ENCODE assay signal across 9 mouse cellular contexts in the genomic region with DNA sequence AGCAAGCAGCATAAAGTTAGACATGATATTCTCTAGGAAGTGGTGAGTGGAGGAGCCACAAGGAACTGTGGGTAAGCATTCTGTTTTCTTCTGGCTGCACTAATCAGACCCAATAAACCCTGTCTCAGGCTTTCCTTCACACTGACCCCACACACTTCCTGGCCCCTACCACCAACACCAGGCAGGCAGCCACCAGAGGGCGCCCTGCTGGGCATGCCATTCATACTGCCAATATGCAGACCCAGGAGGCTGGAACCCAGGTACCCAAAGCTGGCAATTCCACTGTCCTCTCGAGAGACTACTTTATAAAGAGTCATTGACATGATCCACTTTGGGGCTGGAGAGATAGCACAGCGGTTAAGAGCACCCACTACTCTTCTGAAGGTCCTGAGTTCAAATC. TPM values are rescaled to one million over a fixed set of nuclear protein-coding genes. Genes with fewer than 3 reads are reported as not detected.
DNase-seq lines count a peak whose midpoint lies in the region; ATAC-seq and TF ChIP-seq lines count a peak whose summit lies in the region.
"Had no signal": no experiment of that assay in that cellular context is flagged by ENCODE, and none has a peak within 500 bp of the region (broad histone marks: within the 10 kb centered on the region; RNA-seq: fewer than 3 reads in every experiment).

No protein-coding gene starts in this region.

- peak; percentile 61 for TF ChIP-seq CTCF in left cerebral cortex, adult 2 months (IDR thresholded peaks at IDR 0.05)

- peak; percentile 52 to 54 for DNase-seq in cerebellum, adult 18-20 months
- no peak for DNase-seq in cerebellum, adult 9-11 months
- DNase-seq in left cerebral cortex, adult 2 months (ENCODE audit: extremely low spot score in 1 of 2, low spot score in 2 of 2) = peak; percentile 37 to 46
- DNase-seq in left cerebral cortex, postnatal 36 days (ENCODE audit: low spot score in 2 of 2) = no peak
- DNase-seq in adrenal gland, postnatal 14 days = peak; percentile 78
- peak; percentile 41 to 69 for DNase-seq in lung, postnatal 4 days
- DNase-seq in thymus, postnatal 25 days = peak; percentile 76

- H3K4me3 ChIP-seq in left cerebral cortex, adult 2 months = no peak overlapping the region
- H3K4me3 ChIP-seq: megakaryocyte, embryonic 14.5 days had no signal

- intact Hi-C loops in left cerebral cortex, adult 2 months (cut with DNase I) = no loop called here
- intact Hi-C loops in left cerebral cortex, postnatal 36 days (cut with DNase I) = no loop called here

- peak; percentile 77 for ATAC-seq in granulocyte monocyte progenitor cell, adult 5-6 weeks (replicated peaks; ENCODE audit: poor library complexity, severe bottlenecking)

- no peak overlapping the region for H3K27ac ChIP-seq in left cerebral cortex, adult 2 months

RNA-seq across cellular contexts. Expression of gene Tarbp1, which starts 14.6 kb away (rescaled TPM):
- total RNA-seq in left cerebral cortex, adult 2 months (2021) = 1 to 10 TPM; 4.2 to 4.6 TPM
- 1 to 10 TPM; 3.1 to 4.4 TPM for total RNA-seq in left cerebral cortex, postnatal 36 days (2021)
- 9.4 and 10.0 TPM in 2 replicates for total RNA-seq in adrenal gland, postnatal 14 days (2021)
- total RNA-seq in granulocyte monocyte progenitor cell, adult 5-6 weeks (2014; fragmentation: Nextera tagmentation) = 10.7 and 13.4 TPM in 2 replicates
- 9.3 and 10.5 TPM in 2 replicates for total RNA-seq in granulocyte monocyte progenitor cell, adult 5-6 weeks (2017)

RNA-seq across cellular contexts. Expression of gene Coa6, which starts 38.0 kb away (rescaled TPM):
- total RNA-seq in left cerebral cortex, adult 2 months (2021) = 10 to 100 TPM; 23.0 to 25.6 TPM
- total RNA-seq in left cerebral cortex, postnatal 36 days (2021) = 10 to 100 TPM; 25.9 to 26.0 TPM
- total RNA-seq in adrenal gland, postnatal 14 days (2021) = 31.6 and 37.4 TPM in 2 replicates
- 11.3 and 26.6 TPM in 2 replicates for total RNA-seq in granulocyte monocyte progenitor cell, adult 5-6 weeks (2014; fragmentation: Nextera tagmentation)
- 49.5 and 52.8 TPM in 2 replicates for total RNA-seq in granulocyte monocyte progenitor cell, adult 5-6 weeks (2017)

Comparison
In these comparisons a context has a peak if more than half of its experiments do, and no peak if none do; other contexts are left out.
1. DNase-seq: peak in cerebellum, adult 18-20 months (2 of 2), left cerebral cortex, adult 2 months (2 of 2), adrenal gland, postnatal 14 days (single experiment), lung, postnatal 4 days (2 of 2) and thymus, postnatal 25 days (single experiment); none in cerebellum, adult 9-11 months (single experiment) and left cerebral cortex, postnatal 36 days (0 of 2).